Mouse (Mus musculus) lung, adult 2 months (tissue): ENCODE measurements around the gene Slc7a4.

Experiments
- CTCF ChIP-seq: fragments of 200-500 bp; IDR thresholded peaks from 2 replicates; pipeline ENCODE4 v1.5.1; 2011; ENCODE audit warnings: mild to moderate bottlenecking, low read length, control low read depth; ENCODE audit not compliant: insufficient read depth
- POLR2A ChIP-seq: fragments of 200-500 bp; IDR thresholded peaks from 2 replicates; pipeline ENCODE4 v1.6.1; 2011; ENCODE audit warnings: low read depth, mild to moderate bottlenecking, control low read depth, low read length, borderline replicate concordance; ENCODE audit errors: extremely low read depth

DNA sequence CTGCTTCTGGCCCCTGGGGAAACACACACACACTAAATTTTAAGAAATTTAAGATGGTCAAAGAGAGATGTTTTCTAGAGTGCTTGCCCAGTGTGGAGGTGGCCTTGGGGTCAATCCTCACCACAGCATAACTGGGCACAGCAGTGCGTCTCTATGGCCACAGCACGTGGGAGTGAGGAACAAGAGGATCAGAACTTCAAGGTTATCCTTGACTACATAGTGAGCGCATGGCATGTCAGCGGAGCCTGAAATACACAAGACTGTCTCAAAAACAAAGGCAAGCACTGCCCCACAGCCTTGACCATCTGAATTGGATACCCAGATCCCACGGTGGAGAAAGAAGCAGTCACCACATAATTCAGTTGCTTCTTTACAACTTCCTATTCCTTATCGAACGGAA lies 1.5 kb upstream of the Slc7a4 start:
- no peak for TF ChIP-seq CTCF
- no peak for TF ChIP-seq POLR2A
